Mouse (Mus musculus): ENCODE data around the gene Ccdc82.

Gene Ccdc82

DNA sequence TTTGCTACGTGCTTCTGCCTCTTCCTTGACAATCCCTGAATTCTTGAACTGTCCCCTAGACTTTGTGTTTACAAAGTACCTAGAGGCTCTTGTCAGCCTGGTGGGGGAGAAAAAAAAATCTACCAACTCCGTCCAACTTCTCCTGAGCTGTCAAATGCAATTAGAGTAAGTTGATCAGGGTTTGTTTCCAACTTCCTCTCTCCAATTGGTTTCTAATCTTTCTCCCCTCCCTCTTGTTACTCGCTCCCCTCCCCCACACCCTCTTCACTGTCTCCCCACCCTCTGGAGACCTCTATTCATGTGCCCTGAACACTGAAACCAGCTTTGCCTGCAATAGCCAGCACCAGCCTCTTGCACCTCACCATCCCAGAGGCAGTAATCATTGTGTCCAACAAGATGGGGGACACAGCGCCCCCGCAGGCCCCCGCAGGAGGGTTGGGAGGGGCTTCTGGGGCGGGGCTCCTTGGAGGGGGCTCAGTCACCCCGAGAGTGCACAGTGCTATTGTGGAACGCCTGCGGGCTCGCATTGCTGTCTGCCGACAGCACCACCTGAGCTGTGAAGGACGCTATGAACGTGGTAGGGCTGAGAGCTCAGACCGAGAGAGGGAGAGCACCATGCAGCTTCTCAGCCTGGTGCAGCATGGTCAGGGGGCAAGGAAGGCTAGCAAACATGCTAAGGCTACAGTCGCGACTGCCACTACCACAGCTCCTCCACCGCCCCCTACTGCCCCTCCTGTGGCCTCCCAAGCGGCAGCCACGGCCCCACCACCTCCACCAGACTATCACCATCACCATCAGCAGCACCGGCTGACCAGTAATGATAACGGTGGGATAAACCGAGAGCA lies 51.1 kb downstream of the Ccdc82 start, which contains the start of gene Maml2:
Gene Maml2 (plus strand): TSS at position 290 of the 845 bp plus-strand sequence.
- in situ Hi-C loops (cut with MboI, MseI), result loop anchor here (10.0 kb wide), 1 partner anchor 417 kb away; no protein-coding TSS in a partner anchor

DNA sequence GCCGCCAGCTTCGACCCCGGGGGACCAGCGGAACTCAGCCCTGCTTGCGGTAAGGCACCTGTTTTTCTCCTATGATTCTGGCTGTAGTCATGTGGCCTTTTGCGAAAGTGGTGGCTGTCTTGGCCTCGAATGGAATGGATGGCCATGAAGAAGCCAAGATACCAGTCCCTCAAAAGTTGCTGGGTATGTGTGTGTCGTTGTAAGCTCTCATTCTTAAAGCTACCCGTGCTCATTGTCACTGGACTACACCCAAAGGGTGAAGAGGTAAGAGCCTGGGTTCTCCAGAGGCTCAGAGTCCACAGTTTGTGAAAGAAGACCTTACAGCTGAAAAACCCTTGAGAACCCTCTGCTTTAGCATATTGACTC lies 51.7 kb downstream of the Ccdc82 start:
- in situ Hi-C loops (cut with MboI, MseI), result loop anchor here (10.0 kb wide), 1 partner anchor 416 kb away; no protein-coding TSS in a partner anchor

DNA sequence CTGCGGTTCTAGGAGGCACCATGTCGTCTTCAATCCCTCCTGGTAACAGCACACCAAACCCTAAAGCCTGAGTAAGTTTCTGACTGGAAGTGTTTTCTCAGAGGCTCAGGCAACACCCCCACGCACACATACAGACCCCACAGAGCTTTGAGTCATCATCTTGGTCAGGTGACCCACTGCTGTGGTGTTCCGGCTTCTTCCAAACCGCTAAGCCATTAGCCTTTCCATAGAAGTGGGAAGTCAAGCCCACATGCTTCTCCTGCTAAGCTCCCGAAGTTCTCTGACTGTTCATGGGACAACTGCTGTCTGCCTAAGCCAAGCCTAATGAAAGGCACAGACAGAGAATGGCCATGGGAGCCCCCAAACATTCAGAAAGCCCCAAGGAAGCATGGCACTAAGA lies 52.4 kb downstream of the Ccdc82 start:
- in situ Hi-C loops (cut with MboI, MseI), result loop anchor here (10.0 kb wide), 1 partner anchor 416 kb away; no protein-coding TSS in a partner anchor

GRCm38 (mm10) chr9:13300041-13300441 lies 53.3 kb downstream of the Ccdc82 start:
- in situ Hi-C loops (cut with MboI, MseI), result loop anchor here (5.0 to 25.0 kb wide), 4 partner anchors 53 to 1187 kb away; partner anchors contain the start of genes Ccdc82 (in 2 of the 2) and Jrkl (in 2 of the 2)

GRCm38 (mm10) chr9:13300891-13301782 lies 54.4 kb downstream of the Ccdc82 start:
- in situ Hi-C loops (cut with MboI, MseI), result loop anchor here (5.0 to 25.0 kb wide), 4 partner anchors 54 to 1186 kb away; partner anchors contain the start of genes Ccdc82 (in 2 of the 2) and Jrkl (in 2 of the 2)

DNA sequence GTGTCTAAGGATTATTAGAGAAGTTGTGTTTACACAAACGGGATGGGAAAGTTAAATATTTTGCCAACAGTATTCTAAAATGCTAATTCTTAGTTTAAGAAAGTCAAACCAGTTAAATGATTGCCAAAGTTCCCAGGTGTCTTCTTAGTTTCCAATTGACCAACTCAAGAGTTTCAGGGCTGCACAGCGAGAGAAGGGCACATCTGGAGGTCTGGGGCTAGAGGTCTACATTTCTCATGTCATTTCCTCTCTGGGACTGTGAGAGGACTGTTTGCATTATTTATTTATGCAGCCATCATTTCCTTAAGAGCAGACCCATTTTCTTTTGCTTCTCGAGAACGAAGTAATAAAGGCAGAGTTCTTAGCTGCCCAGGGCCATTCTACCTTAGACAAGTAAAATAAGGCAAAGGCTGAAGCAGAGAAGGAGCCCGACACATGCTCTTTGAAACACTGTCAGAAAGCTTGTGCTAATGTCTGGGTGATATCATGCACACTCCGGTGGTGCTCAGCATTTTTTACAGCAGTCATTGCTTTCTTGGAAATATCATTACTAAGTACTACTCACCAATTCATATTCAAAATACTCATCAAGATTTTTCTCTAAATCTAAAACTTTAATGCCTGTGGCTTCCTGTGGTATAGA lies 55.5 kb downstream of the Ccdc82 start:
- in situ Hi-C loops (cut with MboI, MseI), result loop anchor here (5.0 to 25.0 kb wide), 4 partner anchors 55 to 1185 kb away; partner anchors contain the start of genes Ccdc82 (in 2 of the 2) and Jrkl (in 2 of the 2)

DNA sequence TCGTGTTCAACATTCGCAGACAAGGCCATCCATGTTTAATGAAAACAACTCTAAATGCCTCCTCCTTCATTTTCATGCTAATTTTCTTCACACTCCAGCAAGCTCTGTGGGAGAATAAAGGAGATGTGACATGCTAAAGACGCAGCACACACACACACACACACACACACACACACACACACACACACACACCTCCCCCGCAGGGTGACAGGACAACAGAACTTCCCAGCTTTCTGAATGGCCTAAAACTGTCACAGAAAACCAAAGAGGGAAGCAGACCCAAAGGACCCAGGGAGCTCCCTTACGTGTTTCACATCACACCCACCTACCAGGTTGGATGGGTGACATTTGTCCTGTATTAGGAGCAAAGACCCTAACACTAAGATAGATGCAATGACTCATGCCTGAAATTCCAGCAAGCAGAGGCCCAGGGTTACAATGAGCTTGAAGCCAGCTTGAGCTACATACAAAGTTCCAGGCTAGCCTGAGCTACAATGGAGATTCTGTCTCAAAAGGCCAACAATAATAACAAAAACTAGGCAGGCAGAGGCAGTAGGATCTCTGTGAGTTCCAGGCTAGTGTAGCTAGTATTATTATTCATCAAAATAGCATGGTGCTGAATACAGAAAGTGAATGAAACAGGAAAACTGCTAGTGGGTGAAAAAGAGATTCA lies 56.5 kb downstream of the Ccdc82 start:
- in situ Hi-C loops (cut with MboI, MseI), result loop anchor here (5.0 to 25.0 kb wide), 4 partner anchors 56 to 1184 kb away; partner anchors contain the start of genes Ccdc82 (in 2 of the 2) and Jrkl (in 2 of the 2)

DNA sequence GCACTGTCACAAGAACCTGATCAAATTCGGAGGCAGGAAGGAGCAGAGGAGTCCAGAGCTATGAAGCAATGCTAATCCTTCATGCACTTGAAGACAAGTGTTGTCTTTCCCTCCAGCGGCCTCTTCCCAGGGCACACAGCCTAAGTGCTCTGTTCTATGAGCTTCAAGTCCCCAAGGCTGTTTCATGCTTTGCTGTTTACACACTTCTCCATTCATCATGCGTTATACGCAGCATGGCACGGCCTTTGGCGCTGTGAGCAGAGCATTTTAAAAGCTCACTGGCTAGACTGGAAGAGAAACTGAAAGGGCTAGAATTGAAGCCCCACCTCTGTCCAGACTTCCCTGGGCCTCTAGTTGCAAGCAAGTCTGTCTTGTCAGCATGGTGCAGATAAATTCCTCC lies 57.2 kb downstream of the Ccdc82 start:
- in situ Hi-C loops (cut with MboI, MseI), result loop anchor here (5.0 to 25.0 kb wide), 4 partner anchors 57 to 1183 kb away; partner anchors contain the start of genes Ccdc82 (in 2 of the 2) and Jrkl (in 2 of the 2)

- in situ Hi-C loops (cut with MboI, MseI), result loop anchor here (25.0 kb wide), 3 partner anchors 856 to 1181 kb away; no protein-coding TSS in a partner anchor
Observed at GRCm38 (mm10) chr9:13306471-13306870, 59.7 kb downstream of the Ccdc82 start.

GRCm38 (mm10) chr9:13307226-13307625 lies 60.5 kb downstream of the Ccdc82 start:
- in situ Hi-C loops (cut with MboI, MseI), result loop anchor here (25.0 kb wide), 3 partner anchors 855 to 1180 kb away; no protein-coding TSS in a partner anchor

DNA sequence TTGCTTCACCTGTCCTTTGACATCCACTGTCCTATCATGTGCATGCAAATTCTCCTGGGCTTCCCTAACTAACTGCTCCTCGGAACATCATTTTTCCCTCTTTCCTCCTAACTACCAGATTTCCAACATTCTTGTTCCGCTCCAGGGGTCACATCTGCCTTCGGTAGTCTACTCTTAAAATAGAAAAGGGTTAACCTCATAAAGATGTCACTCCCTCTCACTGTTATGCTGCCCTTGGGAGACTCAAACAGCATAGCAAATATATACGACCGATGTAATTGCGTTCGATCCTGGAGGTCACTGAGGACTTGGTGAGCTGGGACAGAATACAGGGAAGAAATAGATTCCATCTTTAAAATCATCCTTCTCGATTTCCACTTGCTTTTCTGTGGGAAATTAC lies 62.0 kb downstream of the Ccdc82 start:
- in situ Hi-C loops (cut with MboI, MseI), result loop anchor here (25.0 kb wide), 3 partner anchors 854 to 1179 kb away; no protein-coding TSS in a partner anchor

DNA sequence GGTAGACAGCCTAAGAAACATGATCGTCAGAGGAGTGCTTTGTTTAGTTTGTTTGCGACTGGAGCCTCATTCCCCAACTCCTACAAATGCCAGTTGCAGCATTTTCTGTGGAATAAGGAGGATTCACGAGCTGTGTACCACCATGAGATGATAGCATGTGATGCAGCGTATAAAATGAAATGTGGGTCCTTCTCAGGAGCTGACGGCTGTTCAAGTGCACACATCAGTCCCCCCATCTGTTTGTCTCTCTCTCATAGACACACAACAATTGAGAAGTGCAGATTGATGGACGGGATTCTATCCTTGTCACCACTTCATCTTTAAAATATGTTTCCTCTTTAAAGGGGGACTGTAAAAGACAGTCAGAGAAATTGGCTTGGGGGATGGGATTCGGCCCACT lies 63.1 kb downstream of the Ccdc82 start:
- in situ Hi-C loops (cut with MboI, MseI), result loop anchor here (25.0 kb wide), 3 partner anchors 852 to 1177 kb away; no protein-coding TSS in a partner anchor

GRCm38 (mm10) chr9:13310236-13310635 lies 63.5 kb downstream of the Ccdc82 start:
- in situ Hi-C loops (cut with MboI, MseI), result loop anchor here (25.0 kb wide), 3 partner anchors 852 to 1177 kb away; no protein-coding TSS in a partner anchor

GRCm38 (mm10) chr9:13311094-13311493 lies 64.3 kb downstream of the Ccdc82 start:
- in situ Hi-C loops (cut with MboI, MseI), result loop anchor here (25.0 kb wide), 3 partner anchors 851 to 1176 kb away; no protein-coding TSS in a partner anchor

GRCm38 (mm10) chr9:13313923-13314322 lies 67.2 kb downstream of the Ccdc82 start:
- in situ Hi-C loops (cut with MboI, MseI), result loop anchor here (25.0 kb wide), 3 partner anchors 848 to 1173 kb away; no protein-coding TSS in a partner anchor

DNA sequence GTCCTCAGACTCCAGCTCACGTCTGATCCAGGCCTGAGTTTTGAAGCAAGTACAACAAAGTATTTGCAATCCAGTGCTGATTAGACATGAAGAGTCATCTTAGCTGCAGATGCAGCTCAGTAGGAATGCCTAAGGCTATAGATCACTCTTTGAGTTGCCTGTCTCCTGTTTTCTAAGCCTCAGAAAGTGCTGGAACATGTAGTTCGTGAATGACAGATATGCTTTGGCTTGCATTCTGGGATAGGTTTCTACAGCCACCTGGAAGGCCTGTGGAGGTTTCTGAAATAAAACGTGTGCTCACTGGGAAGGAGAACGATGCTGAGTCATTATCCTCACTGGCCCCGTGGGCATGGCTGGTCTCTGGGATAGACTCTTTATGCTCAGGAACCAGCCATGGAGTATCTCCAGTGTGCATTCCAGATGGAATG lies 67.8 kb downstream of the Ccdc82 start:
- in situ Hi-C loops (cut with MboI, MseI), result loop anchor here (5.0 to 25.0 kb wide), 4 partner anchors 508 to 1173 kb away; no protein-coding TSS in a partner anchor

DNA sequence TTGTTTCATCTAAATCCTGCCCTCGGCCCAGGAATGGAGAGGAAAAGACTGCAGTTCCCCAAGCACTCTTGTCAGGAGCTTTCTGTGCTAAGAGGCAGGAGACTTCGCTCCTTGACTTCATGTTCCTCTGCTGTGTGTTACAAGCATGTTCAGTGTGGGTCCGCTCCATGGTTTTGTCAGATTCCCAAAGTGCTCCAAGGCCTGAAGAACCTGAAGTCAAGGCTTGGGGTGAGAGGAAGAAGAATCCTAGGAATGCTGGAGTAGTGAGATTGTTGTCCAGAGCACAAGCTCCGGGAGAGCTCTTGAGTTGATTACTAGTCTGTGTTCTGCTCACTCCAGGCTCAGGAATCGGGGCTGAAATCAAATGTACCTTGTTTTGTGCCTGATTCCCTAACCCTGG lies 68.6 kb downstream of the Ccdc82 start:
- in situ Hi-C loops (cut with MboI, MseI), result loop anchor here (5.0 to 25.0 kb wide), 4 partner anchors 507 to 1172 kb away; no protein-coding TSS in a partner anchor

DNA sequence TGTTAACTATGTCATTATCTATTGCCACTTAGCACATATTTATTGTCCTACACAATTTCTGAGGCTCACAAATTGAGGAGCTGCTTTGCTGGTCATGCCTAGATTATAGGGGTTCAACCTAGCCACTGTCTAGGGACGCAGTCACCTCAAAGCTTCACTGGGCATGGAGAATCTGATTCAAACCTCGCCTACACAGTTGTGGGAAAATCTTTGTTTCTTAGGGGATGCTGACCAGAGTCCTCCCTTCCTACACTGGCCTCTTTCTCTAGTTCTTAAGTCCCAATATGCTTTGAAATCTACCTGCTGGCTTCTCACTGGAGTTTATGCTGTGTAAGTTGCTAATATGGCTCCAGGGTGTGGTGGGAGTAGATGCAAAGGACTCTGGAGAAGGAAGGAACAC lies 72.8 kb downstream of the Ccdc82 start:
- in situ Hi-C loops (cut with MboI, MseI), result loop anchor here (5.0 to 25.0 kb wide), 4 partner anchors 503 to 1168 kb away; no protein-coding TSS in a partner anchor

GRCm38 (mm10) chr9:13320800-13321364 lies 74.1 kb downstream of the Ccdc82 start:
- in situ Hi-C loops (cut with MboI, MseI), result loop anchor here (5.0 to 25.0 kb wide), 8 partner anchors 96 to 1166 kb away; no protein-coding TSS in a partner anchor

Data from T-helper 17 cell (primary cell).